ENCODE assay signal across 23 mouse cellular contexts in the genomic region with DNA sequence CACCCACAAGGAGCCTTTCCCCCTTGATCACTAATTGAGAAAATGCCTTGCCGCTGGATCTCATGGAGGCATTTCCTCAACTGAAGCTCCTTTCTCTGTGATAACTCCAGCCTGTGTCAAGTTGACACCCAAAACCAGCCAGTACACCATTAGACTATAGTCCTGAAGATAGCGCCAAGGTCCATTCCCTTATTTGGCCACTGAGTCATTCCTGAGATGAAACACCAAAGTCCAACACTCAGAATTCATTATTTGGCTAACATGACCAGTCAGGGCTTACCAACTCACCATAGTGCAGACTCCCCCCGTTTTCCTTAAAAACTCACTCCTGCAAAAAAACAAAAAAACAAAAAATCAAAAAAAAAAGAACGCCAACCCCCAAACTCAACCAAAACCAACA. TPM values are rescaled to one million over a fixed set of nuclear protein-coding genes. Genes with fewer than 3 reads are reported as not detected.
DNase-seq lines count a peak whose midpoint lies in the region; ATAC-seq and TF ChIP-seq lines count a peak whose summit lies in the region.
"Had no signal": no experiment of that assay in that cellular context is flagged by ENCODE, and none has a peak within 500 bp of the region (broad histone marks: within the 10 kb centered on the region; RNA-seq: fewer than 3 reads in every experiment).

No protein-coding gene starts in this region.

- TF ChIP-seq POLR2A in kidney, adult 2 months (IDR thresholded peaks at IDR 0.05; ENCODE audit: low read depth, low read length) = no peak
- TF ChIP-seq POLR2A in liver, adult 2 months (IDR thresholded peaks at IDR 0.05; ENCODE audit: extremely low read depth, insufficient read depth, low read length) = no peak

- ATAC-seq in liver, postnatal 0 days = no peak
- ATAC-seq: activated CD4-positive, CD25-positive, alpha-beta regulatory T cell, adult 4 months; CD4-positive, CD25-positive, alpha-beta regulatory T cell, adult 4 months; Patski had no signal

- no peak overlapping the region for H3K4me3 ChIP-seq in kidney, adult 2 months (ENCODE audit: insufficient read depth, low read depth, low read length)
- no peak overlapping the region for H3K4me3 ChIP-seq in liver, adult 2 months (ENCODE audit: insufficient read depth, low read depth, low read length)
- no peak overlapping the region for H3K4me3 ChIP-seq in liver, postnatal 0 days (ENCODE audit: low read depth, low read length)

- H3K79me2 ChIP-seq in liver, adult 2 months (ENCODE audit: control insufficient read depth, insufficient read depth, low read length) = no peaks in the 10 kb centered on the region

- H3K4me2 ChIP-seq in liver, postnatal 0 days (ENCODE audit: low read depth, low read length) = no peak overlapping the region

- no peaks in the 10 kb centered on the region for H3K36me3 ChIP-seq in kidney, adult 2 months (ENCODE audit: control insufficient read depth, insufficient read depth, low read length)
- no peaks in the 10 kb centered on the region for H3K36me3 ChIP-seq in liver, adult 2 months (ENCODE audit: control insufficient read depth, insufficient read depth, low read length)
- H3K36me3 ChIP-seq in liver, postnatal 0 days (replicated peaks; ENCODE audit: insufficient read depth, low read length) = no peaks in the 10 kb centered on the region
- H3K36me3 ChIP-seq: G1E had no signal

- H3K9ac ChIP-seq in liver, adult 2 months (ENCODE audit: low read depth, low read length) = no peak overlapping the region
- no peak overlapping the region for H3K9ac ChIP-seq in liver, postnatal 0 days (replicated peaks)

- no peak for TF ChIP-seq CTCF in kidney, adult 2 months (conservative IDR thresholded peaks at IDR 0.05; ENCODE audit: insufficient read depth, insufficient read length, low read depth, low read length)
- no peak for TF ChIP-seq CTCF in liver, adult 2 months (IDR thresholded peaks at IDR 0.05; ENCODE audit: low read depth, low read length)
- TF ChIP-seq CTCF in liver, postnatal 0 days (IDR thresholded peaks at IDR 0.05; ENCODE audit: low read depth) = no peak

- peak; percentile 42 for DNase-seq in adrenal gland, adult 2 months
- DNase-seq in adrenal gland, postnatal 25 days = no peak
- DNase-seq in kidney, adult 2 months = peak; percentile 50
- no peak for DNase-seq in kidney, postnatal 25 days
- DNase-seq in kidney, adult 9 months = peak; percentile 41
- no peak for DNase-seq in kidney, postnatal 10 days
- peak; percentile 83 for DNase-seq in liver, adult 2 months (ENCODE audit: extremely low read depth, low read depth, low spot score)
- no peak for DNase-seq in liver, postnatal 0 days
- DNase-seq: adrenal gland, adult 8-10 months; adrenal gland, postnatal 10 days; adrenal gland, postnatal 14 days; B cell, adult 2 months; cerebellum, adult 11 months; cerebellum, adult 11-12 months; cerebellum, adult 18-20 months; cerebellum, adult 2 months had no signal

- no peak for TF ChIP-seq EP300 in liver, postnatal 0 days (IDR thresholded peaks at IDR 0.05; ENCODE audit: low read depth)

- H3K4me1 ChIP-seq in kidney, adult 2 months (ENCODE audit: control insufficient read depth, insufficient read depth, low read length) = no peaks in the 10 kb centered on the region
- no peaks in the 10 kb centered on the region for H3K4me1 ChIP-seq in liver, adult 2 months (ENCODE audit: control insufficient read depth, insufficient read depth, low read length)
- peaks cover 7% of the 10 kb centered on the region for H3K4me1 ChIP-seq in liver, postnatal 0 days (ENCODE audit: insufficient read depth)

- no peaks in the 10 kb centered on the region for H3K9me3 ChIP-seq in liver, postnatal 0 days (ENCODE audit: low read length)
- H3K9me3 ChIP-seq: G1E had no signal

- no peaks in the 10 kb centered on the region for H3K27me3 ChIP-seq in kidney, adult 2 months (replicated peaks; ENCODE audit: control insufficient read depth, insufficient read depth, low read length)
- no peaks in the 10 kb centered on the region for H3K27me3 ChIP-seq in liver, adult 2 months (ENCODE audit: control insufficient read depth, insufficient read depth, low read length)
- H3K27me3 ChIP-seq in liver, postnatal 0 days (ENCODE audit: insufficient read depth, low read length) = no peaks in the 10 kb centered on the region

- 78% methylated on average over 4 of the region's 4 CpGs for WGBS in kidney, adult 2 months
- WGBS in liver, adult 2 months = 57% methylated on average over 4 of the region's 4 CpGs
- 74% methylated on average over 4 of the region's 4 CpGs for WGBS in liver, postnatal 0 days (ENCODE audit: insufficient replicate concordance)

- no peak overlapping the region for H3K27ac ChIP-seq in kidney, adult 2 months (ENCODE audit: insufficient read depth, low read depth, low read length)
- no peak overlapping the region for H3K27ac ChIP-seq in liver, adult 2 months (replicated peaks; ENCODE audit: insufficient read depth, low read depth, low read length)
- H3K27ac ChIP-seq in liver, postnatal 0 days (ENCODE audit: low read depth) = no peak overlapping the region

RNA-seq across cellular contexts. Expression of a gene that starts 4.6 kb away (rescaled TPM):
- 1 to 10 TPM in 1 of 2 experiments, under 1 TPM in 1; 0.86 to 1.5 TPM for total RNA-seq in adrenal gland, adult 2 months (2021)
- not detected in 2 replicates for polyA plus RNA-seq in adrenal gland, adult 2 months (2012; rRNA removed)
- 0.76 and 1.7 TPM in 2 replicates for total RNA-seq in adrenal gland, postnatal 25 days (2021)
- polyA plus RNA-seq in kidney, adult 2 months (2012; rRNA removed) = not detected in 2 replicates
- 4.9 and 6.7 TPM in 2 replicates for total RNA-seq in liver, adult 2 months (2014; rRNA removed)
- polyA plus RNA-seq in liver, adult 2 months (2012; rRNA removed) = 0.59 and 0.75 TPM in 2 replicates
- 0.97 and 1.2 TPM in 2 replicates for polyA plus RNA-seq in liver, postnatal 0 days (2015; fragmentation: Nextera tagmentation; extraction: Ambion mirVana)
- polyA plus RNA-seq: activated CD4-positive, CD25-positive, alpha-beta regulatory T cell, adult 4 months; brain, embryonic 14.5 days; C2C12; cerebellum, adult 2 months had no signal

RNA-seq across cellular contexts. Expression of a gene that starts 40.5 kb away (rescaled TPM):
- total RNA-seq in adrenal gland, adult 2 months (2021) = 100 to 1,000 TPM; 102 to 123 TPM
- polyA plus RNA-seq in adrenal gland, adult 2 months (2012; rRNA removed) = 115 and 137 TPM in 2 replicates
- 88.2 and 124 TPM in 2 replicates for total RNA-seq in adrenal gland, postnatal 25 days (2021)
- 636 and 727 TPM in 2 replicates for polyA plus RNA-seq in kidney, adult 2 months (2012; rRNA removed)
- 855 and 1,003 TPM in 2 replicates for total RNA-seq in liver, adult 2 months (2014; rRNA removed)
- 900 and 1,325 TPM in 2 replicates for polyA plus RNA-seq in liver, adult 2 months (2012; rRNA removed)
- 233 and 241 TPM in 2 replicates for polyA plus RNA-seq in liver, postnatal 0 days (2015; fragmentation: Nextera tagmentation; extraction: Ambion mirVana)

RNA-seq across cellular contexts. Expression of a gene that starts 46.7 kb away (rescaled TPM):
- 1 to 10 TPM; 1.8 to 1.9 TPM for total RNA-seq in adrenal gland, adult 2 months (2021)
- 7.5 TPM in 2 replicates for polyA plus RNA-seq in adrenal gland, adult 2 months (2012; rRNA removed)
- 2.8 and 3.0 TPM in 2 replicates for total RNA-seq in adrenal gland, postnatal 25 days (2021)
- 7.4 and 11.9 TPM in 2 replicates for polyA plus RNA-seq in kidney, adult 2 months (2012; rRNA removed)
- total RNA-seq in liver, adult 2 months (2014; rRNA removed) = 0.74 and 1.2 TPM in 2 replicates
- 2.3 and 3.9 TPM in 2 replicates for polyA plus RNA-seq in liver, adult 2 months (2012; rRNA removed)
- polyA plus RNA-seq in liver, postnatal 0 days (2015; fragmentation: Nextera tagmentation; extraction: Ambion mirVana) = 0.20 and 0.64 TPM in 2 replicates
- total RNA-seq: G1E, MEL had no signal
- polyA plus RNA-seq: activated CD4-positive, CD25-positive, alpha-beta regulatory T cell, adult 4 months; C2C12; CD4-positive, CD25-positive, alpha-beta regulatory T cell, adult 4 months; G1E had no signal

RNA-seq across cellular contexts. Expression of a gene that starts 50.7 kb away (rescaled TPM):
- total RNA-seq in adrenal gland, adult 2 months (2021) = 10 to 100 TPM; 25.4 to 43.4 TPM
- 11.7 and 16.6 TPM in 2 replicates for polyA plus RNA-seq in adrenal gland, adult 2 months (2012; rRNA removed)
- 34.6 and 35.5 TPM in 2 replicates for total RNA-seq in adrenal gland, postnatal 25 days (2021)
- 103 and 123 TPM in 2 replicates for polyA plus RNA-seq in kidney, adult 2 months (2012; rRNA removed)
- total RNA-seq in liver, adult 2 months (2014; rRNA removed) = 49.5 and 61.3 TPM in 2 replicates
- 55.7 and 61.8 TPM in 2 replicates for polyA plus RNA-seq in liver, adult 2 months (2012; rRNA removed)
- 84.9 and 90.0 TPM in 2 replicates for polyA plus RNA-seq in liver, postnatal 0 days (2015; fragmentation: Nextera tagmentation; extraction: Ambion mirVana)

Comparison
In these comparisons a context has a peak if more than half of its experiments do, and no peak if none do; other contexts are left out.
1. DNase-seq: peak in adrenal gland, adult 2 months (single experiment), kidney, adult 2 months (single experiment), kidney, adult 9 months (single experiment) and liver, adult 2 months (single experiment); none in adrenal gland, postnatal 25 days (single experiment), kidney, postnatal 25 days (0 of 2), kidney, postnatal 10 days (single experiment) and liver, postnatal 0 days (single experiment).